Mouse (Mus musculus) liver, adult 2 months (tissue): ENCODE results near the gene Hadh.

Source experiments
- CTCF ChIP-seq: fragments of 200-500 bp; IDR thresholded peaks from 2 replicates; pipeline ENCODE4 v1.5.1; 2011; ENCODE audit warnings: low read depth, low read length, control low read depth
- POLR2A ChIP-seq: fragments of 200-500 bp; IDR thresholded peaks from 2 replicates; pipeline ENCODE4 v1.6.1; 2011; ENCODE audit warnings: low read length, control low read depth; ENCODE audit not compliant: insufficient read depth; ENCODE audit errors: extremely low read depth

DNA sequence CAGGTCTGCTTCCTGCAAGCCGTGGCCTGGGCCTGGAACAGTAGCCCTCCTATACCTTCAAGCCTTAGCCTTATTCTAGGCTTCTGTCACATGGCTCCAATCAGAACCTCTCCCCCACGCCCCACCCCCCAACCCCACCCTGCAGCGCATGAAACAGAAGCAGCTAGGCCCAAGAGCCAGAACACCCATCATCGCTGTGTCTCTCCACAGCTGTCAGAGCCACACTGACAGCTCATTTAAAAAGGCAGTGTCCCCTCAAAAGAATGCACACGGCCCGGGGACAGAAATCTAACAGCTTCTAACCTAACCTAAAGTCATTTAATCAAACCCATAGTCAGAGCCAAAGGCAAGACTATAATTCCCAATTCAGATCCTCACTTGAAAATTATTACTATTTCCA, 34.8 kb downstream of the Hadh start:
- no peak for TF ChIP-seq CTCF
- TF ChIP-seq POLR2A, result no peak
